Mouse (Mus musculus): ENCODE data around the gene Ankrd37.

- TF ChIP-seq CTCF (IDR thresholded peaks at IDR 0.05; ENCODE audit: extremely low read depth, insufficient read length, insufficient replicate concordance, low read depth, low read length): no peak
- peak; percentile 90 for TF ChIP-seq POLR2A (IDR thresholded peaks at IDR 0.05; ENCODE audit: low read depth, low read length)
These were observed 5.5 kb downstream of the Ankrd37 start for GRCm38 (mm10) chr8:45999784-46000705.
